Mouse (Mus musculus) layer of hippocampus, adult 11-12 months (tissue): Measurements from ENCODE around the gene H2-Eb2.

Experiments used
- DNase-seq: peaks from one replicate; pipeline ENCODE4 v3.0.0; 2022; ENCODE audit warnings: low spot score

H2-Eb2 gene

GRCm38 (mm10) chr17:34325436-34325835 lies at the start of gene H2-Eb2:
H2-Eb2 (plus strand) TSS chr17:34325665.
- DNase-seq = no peak

DNA sequence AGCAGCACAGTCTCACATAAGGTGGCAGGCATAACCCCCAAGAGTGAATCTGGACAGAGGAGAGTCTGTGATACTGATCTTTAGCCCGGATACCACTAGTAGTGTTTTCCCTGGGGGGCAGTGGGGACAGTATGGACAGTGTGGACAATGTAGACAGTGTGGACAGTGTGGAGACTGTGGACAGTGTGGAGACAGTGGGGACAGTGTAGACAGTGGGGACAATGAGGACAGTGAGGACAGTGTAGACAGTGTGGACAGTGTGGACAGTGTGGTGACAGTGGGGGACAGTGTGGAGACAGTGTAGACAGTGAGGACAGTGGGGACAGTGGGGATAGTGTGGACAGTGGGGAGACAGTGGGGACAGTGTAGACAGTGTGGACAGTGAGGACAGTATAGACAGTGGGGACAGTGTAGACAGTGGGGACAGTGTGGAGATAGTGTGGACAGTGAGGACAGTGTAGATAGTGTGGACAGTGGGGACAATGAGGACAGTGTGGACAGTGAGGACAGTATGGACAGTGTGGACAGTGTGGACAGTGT lies 44.9 kb upstream of the H2-Eb2 start:
- no peak for DNase-seq

- DNase-seq = no peak
These were observed 43.6 kb upstream of the H2-Eb2 start for GRCm38 (mm10) chr17:34281836-34282235.

DNA sequence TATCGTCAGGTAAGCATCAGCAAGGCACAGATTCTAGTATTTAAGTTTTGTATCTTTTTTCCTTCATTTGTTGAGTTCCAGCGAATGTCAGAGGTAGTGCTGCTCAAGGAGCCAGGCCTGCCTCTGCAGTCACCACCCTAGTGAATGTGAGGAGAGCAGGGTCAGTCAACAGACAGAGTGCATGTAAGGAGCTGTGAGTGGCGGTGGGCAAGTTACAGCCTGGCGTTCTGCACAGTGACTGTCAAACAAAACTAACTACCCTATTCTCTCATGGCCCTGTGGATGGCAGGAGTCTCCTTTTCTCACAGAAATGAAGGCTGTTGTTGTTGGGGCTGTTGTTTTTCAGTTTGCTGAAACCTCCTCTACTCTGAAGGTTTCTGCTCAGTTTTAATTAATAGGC lies 40.1 kb upstream of the H2-Eb2 start:
- no peak for DNase-seq

- no peak for DNase-seq
These were observed 39.6 kb upstream of the H2-Eb2 start for GRCm38 (mm10) chr17:34285848-34286247.

- DNase-seq = no peak
These were observed 39.0 kb upstream of the H2-Eb2 start for GRCm38 (mm10) chr17:34286501-34286900.

GRCm38 (mm10) chr17:34286999-34287398 lies 38.5 kb upstream of the H2-Eb2 start:
- DNase-seq = no peak

GRCm38 (mm10) chr17:34287648-34288047 lies 37.8 kb upstream of the H2-Eb2 start, which contains the start of gene H2-Aa:
H2-Aa (minus strand) TSS chr17:34287823.
- DNase-seq = peak; percentile 95

GRCm38 (mm10) chr17:34288131-34288530 lies 37.3 kb upstream of the H2-Eb2 start:
- DNase-seq = no peak

GRCm38 (mm10) chr17:34291609-34292008 lies 33.9 kb upstream of the H2-Eb2 start:
- DNase-seq = peak; percentile 87

DNA sequence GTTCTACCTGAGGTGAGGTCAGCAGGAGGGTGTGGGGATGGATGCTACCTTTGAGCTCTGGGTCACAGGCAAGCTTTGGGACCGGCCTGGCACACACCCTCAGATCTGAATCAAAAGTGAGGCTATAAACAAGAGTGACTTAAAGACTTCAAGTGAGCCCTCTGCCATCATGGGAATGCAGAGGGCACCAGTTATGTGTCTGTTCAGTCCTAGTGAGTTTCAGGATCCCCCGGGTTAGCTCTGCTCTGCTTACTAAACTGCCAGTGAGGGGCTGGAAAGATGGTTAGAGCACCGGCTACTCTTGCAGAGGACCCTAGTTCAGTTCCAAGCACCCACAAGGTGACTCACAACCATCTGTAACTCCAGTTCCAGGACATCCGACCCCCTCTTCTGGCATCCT lies 32.9 kb upstream of the H2-Eb2 start:
- no peak for DNase-seq

DNA sequence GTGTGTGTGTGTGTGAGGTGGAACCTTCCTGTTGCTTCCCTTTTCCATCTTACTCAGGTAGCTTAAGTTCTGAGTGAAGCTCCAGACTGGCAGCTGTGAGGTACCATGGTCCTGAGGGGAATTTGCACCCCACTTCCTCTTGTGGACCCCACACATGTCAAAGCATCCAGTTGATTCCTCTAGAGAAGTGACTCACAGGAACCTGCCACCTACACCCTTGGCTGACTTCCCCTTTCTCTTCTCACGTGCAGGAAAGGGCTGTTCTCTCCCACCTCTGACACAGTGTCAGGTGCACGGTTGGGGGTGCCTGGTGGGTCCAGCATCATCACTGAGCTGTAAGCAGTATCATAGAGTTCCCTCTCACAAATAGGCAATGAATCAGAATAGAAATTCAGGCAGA lies 31.9 kb upstream of the H2-Eb2 start:
- DNase-seq = no peak

DNA sequence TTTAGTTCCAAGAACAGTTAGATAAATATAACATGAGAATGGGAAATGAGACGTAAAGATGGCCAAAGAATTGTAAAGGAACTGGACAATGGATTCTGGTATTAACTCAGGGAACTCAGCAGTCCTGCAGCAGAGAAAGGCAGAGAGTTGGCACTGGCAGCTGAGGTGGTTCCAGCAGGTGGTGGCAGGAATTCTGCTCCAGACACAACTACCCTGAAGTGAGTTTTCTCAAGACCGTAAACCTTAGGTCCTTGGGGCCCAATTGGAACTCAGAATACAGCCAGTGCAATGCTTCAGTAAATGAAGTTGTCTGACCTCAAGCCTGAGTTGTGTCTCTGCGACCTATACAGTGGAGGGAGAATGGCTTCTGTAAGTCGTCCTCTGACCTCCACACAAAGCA lies 31.2 kb upstream of the H2-Eb2 start:
- DNase-seq = no peak

DNA sequence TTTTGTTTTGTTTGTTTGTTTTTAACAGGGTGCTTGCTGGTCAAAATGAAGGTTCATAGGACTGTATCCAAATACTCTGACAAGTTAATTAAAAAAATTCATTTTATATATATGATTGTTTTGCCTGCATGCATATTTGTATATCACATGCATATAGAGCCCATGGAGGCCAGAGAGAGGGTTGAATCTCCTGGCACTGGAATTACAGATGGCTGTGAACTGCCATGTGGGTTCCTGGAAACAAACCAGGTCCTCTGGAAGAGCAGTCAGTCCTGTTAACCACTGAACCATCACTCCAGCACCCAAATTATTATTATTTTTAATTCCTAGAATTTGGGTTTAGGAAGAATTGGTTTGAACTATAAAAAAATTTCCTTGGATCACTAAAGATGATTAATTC lies 30.2 kb upstream of the H2-Eb2 start:
- DNase-seq = no peak

DNA sequence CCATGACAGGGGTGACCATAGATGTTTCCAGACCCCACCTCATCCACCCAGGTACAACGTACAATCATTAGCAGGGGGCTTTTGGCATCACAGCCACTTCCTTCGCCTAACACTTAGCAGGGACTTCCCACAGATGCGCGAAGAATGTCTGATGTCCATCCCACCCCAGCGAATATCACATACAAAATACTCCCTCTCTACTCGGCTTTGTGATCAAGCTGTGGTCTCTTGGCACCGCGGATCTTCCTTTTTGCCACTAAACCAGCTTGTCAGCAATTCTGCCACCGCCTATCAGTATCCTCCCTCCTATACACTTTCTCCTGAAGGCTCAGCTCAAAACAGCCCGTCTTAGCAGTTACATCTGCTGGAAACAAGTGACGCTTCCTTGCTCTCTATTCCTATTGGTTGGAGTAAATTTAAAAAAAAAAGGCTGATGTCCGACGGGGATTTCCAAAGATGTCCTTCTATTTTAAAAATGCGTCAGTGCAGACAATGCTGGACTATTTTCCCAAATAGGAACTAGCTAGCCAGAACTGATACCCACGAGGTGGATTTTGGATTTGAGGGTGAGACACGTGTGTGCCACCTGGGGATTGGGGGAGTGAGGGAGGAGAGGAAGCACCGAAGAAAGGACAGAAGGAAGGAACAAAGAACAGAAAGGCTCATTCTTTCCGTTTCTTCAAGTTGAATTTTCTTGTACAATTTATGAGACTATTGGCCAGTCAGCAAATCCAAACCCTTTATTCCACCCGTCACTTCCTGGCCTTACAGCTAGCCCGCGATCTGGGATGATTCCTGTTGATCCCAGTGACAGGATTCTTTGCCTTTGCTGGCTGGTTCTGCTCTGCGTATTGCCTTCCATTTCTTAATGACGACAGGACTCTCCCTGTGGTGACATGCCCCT lies 29.3 kb upstream of the H2-Eb2 start:
- DNase-seq = peak; percentile 74

DNA sequence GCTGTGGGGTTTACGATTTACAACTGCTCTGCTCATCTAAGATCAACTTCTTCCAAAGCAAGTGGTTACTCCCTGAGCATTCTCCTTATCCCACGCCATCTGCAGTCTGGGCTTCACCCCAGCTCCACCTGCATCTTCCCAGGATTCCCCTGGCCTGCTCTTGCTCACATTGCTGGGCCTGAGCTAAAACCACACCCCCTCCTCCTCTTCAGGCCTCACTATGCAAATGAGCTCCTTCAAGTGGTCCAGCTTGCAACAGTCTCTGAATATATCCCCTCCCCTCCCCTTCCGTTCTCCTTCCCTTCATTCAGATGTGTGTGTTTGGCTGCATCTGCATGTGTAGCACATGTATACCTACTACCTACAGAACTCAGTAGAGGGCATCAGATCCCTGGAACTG lies 26.1 kb upstream of the H2-Eb2 start:
- DNase-seq = no peak

DNA sequence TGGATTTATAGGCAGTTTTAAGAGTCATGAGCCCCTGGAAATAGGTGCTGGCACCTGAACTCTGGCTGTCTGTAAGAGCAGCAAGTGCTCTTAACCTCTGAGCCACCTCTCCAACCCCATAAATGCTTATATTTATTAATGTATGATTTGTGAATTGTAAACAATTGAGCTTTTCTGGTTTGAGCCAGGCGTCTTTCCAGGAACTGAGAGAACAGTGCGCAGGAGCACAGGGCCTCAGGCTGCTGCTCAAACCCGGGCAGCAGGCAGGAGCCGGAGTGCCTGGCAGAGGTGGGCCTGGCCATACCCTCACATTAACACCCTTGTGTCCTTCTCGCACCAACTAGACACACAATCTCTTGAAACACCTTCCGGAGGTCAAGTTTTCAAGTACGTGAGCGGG lies 25.4 kb upstream of the H2-Eb2 start:
- no peak for DNase-seq

GRCm38 (mm10) chr17:34300691-34301566 lies 24.5 kb upstream of the H2-Eb2 start:
- DNase-seq = no peak

GRCm38 (mm10) chr17:34301670-34302190 lies 23.7 kb upstream of the H2-Eb2 start:
- DNase-seq = no peak

DNA sequence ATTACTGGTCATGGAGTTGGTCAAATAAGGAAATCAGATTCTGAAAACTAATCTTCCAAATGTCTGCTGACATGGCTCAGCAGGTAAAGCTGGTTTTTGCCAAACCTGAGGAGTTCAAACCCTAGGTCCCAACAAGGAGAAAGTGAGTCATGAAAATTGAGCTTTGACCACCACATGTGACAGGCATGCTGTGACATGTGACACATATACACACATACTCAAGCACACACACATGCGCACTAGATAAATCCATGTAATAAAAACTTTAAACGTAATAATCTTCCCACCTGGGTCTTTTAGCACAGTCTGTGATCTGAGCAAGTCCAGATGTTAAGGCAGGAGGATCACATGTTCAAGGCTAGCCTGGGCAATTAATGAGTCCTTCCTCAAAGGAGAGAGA lies 21.7 kb upstream of the H2-Eb2 start:
- DNase-seq = no peak

DNA sequence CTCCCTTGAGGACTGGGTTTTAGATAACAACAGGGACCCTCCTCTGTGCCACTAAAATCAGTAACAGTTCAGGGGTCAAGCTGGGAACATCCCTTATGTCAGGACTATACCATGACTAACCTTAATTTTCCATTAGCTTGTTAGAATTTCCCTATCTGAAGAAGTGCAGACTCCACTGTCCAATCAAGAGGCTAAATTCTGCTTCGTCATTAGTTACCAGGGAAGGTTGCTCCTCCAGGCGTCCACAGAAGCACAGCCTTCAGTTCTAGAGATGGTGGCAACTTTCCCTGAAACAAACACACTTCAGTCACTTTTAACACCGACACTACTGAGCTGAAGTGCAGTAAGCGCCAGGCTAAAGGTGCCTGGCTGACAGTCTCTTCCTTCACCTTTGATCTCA lies 20.7 kb upstream of the H2-Eb2 start:
- DNase-seq = peak; percentile 89

DNA sequence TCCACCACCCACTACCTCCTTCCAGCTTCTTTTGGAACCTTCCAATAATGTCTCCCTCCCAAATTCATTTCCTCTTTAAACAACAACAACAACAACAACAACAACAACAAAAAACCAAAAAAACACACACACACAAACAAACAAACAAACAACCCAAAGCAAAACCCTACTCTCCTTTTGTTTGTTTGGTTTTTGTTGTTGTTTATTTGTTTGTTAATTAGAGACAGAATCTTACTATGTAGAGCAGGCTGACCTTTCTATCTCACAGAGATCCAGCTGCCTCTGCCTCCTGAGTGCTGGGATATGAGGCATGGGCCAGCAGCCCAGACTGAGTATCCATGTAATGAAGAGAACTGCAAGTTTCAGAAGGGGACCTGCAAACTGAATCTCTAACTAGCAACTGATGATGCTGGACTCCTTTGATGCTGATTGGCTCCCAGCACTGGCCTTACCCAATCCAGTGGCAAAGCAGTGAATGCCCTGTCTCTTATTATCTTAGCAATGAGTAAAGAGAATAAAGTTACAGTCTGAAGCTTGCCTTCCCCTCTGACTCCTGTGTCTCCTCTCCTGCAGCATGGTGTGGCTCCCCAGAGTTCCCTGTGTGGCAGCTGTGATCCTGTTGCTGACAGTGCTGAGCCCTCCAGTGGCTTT lies 20.0 kb upstream of the H2-Eb2 start, which contains the start of gene H2-Eb1:
TSS of gene H2-Eb1 (plus strand) at position 488 of the 651 bp plus-strand sequence.
- DNase-seq = peak; percentile 95
